Mouse (Mus musculus): Measurements from ENCODE around the gene Fzd10.

Gene Fzd10

GRCm38 (mm10) chr5:128603693-128604092, 3.0 kb downstream of the Fzd10 start:
- no peak for DNase-seq

- DNase-seq: no peak
These were observed 6.0 kb downstream of the Fzd10 start for GRCm38 (mm10) chr5:128606596-128606995.

- no peak for DNase-seq
These were observed 8.4 kb downstream of the Fzd10 start for GRCm38 (mm10) chr5:128609091-128609490.

- DNase-seq: no peak
These were observed 17.0 kb downstream of the Fzd10 start for GRCm38 (mm10) chr5:128617621-128618020.

GRCm38 (mm10) chr5:128619987-128620386, 19.3 kb downstream of the Fzd10 start:
- no peak for DNase-seq

GRCm38 (mm10) chr5:128620408-128620807, 19.8 kb downstream of the Fzd10 start:
- no peak for DNase-seq

GRCm38 (mm10) chr5:128627763-128628162, 27.1 kb downstream of the Fzd10 start:
- DNase-seq: no peak

GRCm38 (mm10) chr5:128636648-128637047, 36.0 kb downstream of the Fzd10 start:
- DNase-seq: no peak

GRCm38 (mm10) chr5:128637071-128638015, 36.7 kb downstream of the Fzd10 start:
- no peak for DNase-seq

GRCm38 (mm10) chr5:128638716-128639115, 38.1 kb downstream of the Fzd10 start:
- DNase-seq: no peak

- DNase-seq: peak; percentile 19
These were observed 42.4 kb downstream of the Fzd10 start for GRCm38 (mm10) chr5:128643065-128643464.

GRCm38 (mm10) chr5:128645720-128646119, 45.1 kb downstream of the Fzd10 start:
- DNase-seq: no peak

GRCm38 (mm10) chr5:128646286-128646685, 45.6 kb downstream of the Fzd10 start:
- DNase-seq: no peak

- no peak for DNase-seq
These were observed 46.6 kb downstream of the Fzd10 start for GRCm38 (mm10) chr5:128647221-128647730.

- no peak for DNase-seq
These were observed 48.8 kb downstream of the Fzd10 start for GRCm38 (mm10) chr5:128649336-128649897.

Measured in kidney, postnatal 10 days (tissue).